Mouse (Mus musculus) CH12.LX (cell line): ENCODE results near the gene Tigd2. TPM values are rescaled to one million over a fixed set of nuclear protein-coding genes. Genes with fewer than 3 reads are reported as not detected.
"Not testable (repeated sequence)": the region's sequence is repeated elsewhere in the genome, so short reads cannot be mapped to it uniquely, and the experiment has no call there.

Experiments used
- DNase-seq: peaks from one replicate; pipeline ENCODE4 v3.0.0-alpha.2; 2013; ENCODE audit errors: extremely low read depth
- H3K27ac ChIP-seq: 2 replicates; pipeline ENCODE4 v1.5.1; 2012; ENCODE audit warnings: low read depth, mild to moderate bottlenecking, control low read depth, moderate library complexity; ENCODE audit not compliant: insufficient read depth
- H3K27me3 ChIP-seq: replicated peaks from 2 replicates; pipeline ENCODE3; 2012; ENCODE audit warnings: inconsistent platforms
- H3K36me3 ChIP-seq, 2 experiments: replicated peaks in 1 of 2; 2 replicates each; pipeline versions ENCODE3 to v1.6.1; 2012; ENCODE audit warnings: inconsistent platforms in 1 of 2, low read length in 1 of 2, mild to moderate bottlenecking in 1 of 2, mixed read lengths in 1 of 2, moderate library complexity in 1 of 2; ENCODE audit not compliant: control insufficient read depth in 1 of 2, insufficient read depth in 1 of 2
- H3K4me1 ChIP-seq, 2 experiments: 2 replicates each; pipeline ENCODE4 v1.6.1; 2012; ENCODE audit warnings: inconsistent platforms in 1 of 2, moderate library complexity in 1 of 2; ENCODE audit not compliant: insufficient read depth in 2 of 2, control insufficient read depth in 1 of 2
- H3K4me2 ChIP-seq: 2 replicates; pipeline ENCODE4 v1.6.1; 2012; ENCODE audit warnings: low read depth, mild to moderate bottlenecking, control low read depth; ENCODE audit not compliant: poor library complexity, insufficient read depth, severe bottlenecking
- H3K4me3 ChIP-seq, 3 experiments: fragments of 150-350 bp in 1 of 3; sonication (generic) in 1 of 3; replicated peaks in 1 of 3; 2 replicates each; pipeline versions ENCODE3 to v1.5.1; 2011 to 2012; ENCODE audit warnings: low read depth in 2 of 3, low read length in 2 of 3, mild to moderate bottlenecking in 2 of 3, moderate library complexity in 2 of 3, control low read depth in 1 of 3, improper control_type of control experiment in 1 of 3, inconsistent platforms in 1 of 3, mixed read lengths in 1 of 3; ENCODE audit not compliant: poor library complexity in 1 of 3
- H3K79me2 ChIP-seq: replicated peaks from 2 replicates; pipeline ENCODE4 v1.6.1; 2012; ENCODE audit warnings: mild to moderate bottlenecking, moderate library complexity; ENCODE audit not compliant: control insufficient read depth, poor library complexity, insufficient read depth, severe bottlenecking; ENCODE audit errors: extremely low read depth
- H3K9ac ChIP-seq: 2 replicates; pipeline ENCODE4 v1.6.1; 2012; ENCODE audit warnings: low read depth, mild to moderate bottlenecking, control low read depth, moderate library complexity; ENCODE audit not compliant: insufficient read depth
- H3K9me3 ChIP-seq: replicated peaks from 2 replicates; pipeline ENCODE3; 2012; ENCODE audit warnings: low read length, inconsistent platforms, mixed read lengths
- CTCF ChIP-seq, 2 experiments: IDR thresholded peaks in 1 of 2; conservative IDR thresholded peaks in 1 of 2; 2 replicates each; pipeline ENCODE4 v1.5.1; 2011 to 2012; ENCODE audit warnings: low read depth in 2 of 2, low read length in 2 of 2, improper control_type of control experiment in 1 of 2, inconsistent platforms in 1 of 2, mild to moderate bottlenecking in 1 of 2, moderate library complexity in 1 of 2
- EP300 ChIP-seq: IDR thresholded peaks from 2 replicates; pipeline ENCODE4 v1.6.1; 2011; ENCODE audit warnings: low read length, improper control_type of control experiment
- KAT2A ChIP-seq: IDR thresholded peaks from 2 replicates; pipeline ENCODE4 v1.6.1; 2012; ENCODE audit warnings: low read length, improper control_type of control experiment, inconsistent platforms; ENCODE audit not compliant: insufficient replicate concordance
- MYC ChIP-seq: IDR thresholded peaks from 2 replicates; pipeline ENCODE4 v1.6.1; 2011; ENCODE audit warnings: low read depth, mild to moderate bottlenecking, improper control_type of control experiment, low read length
- PAX5 ChIP-seq: IDR thresholded peaks from 2 replicates; pipeline ENCODE4 v1.6.1; 2012; ENCODE audit warnings: low read length, inconsistent platforms, mixed read lengths
- RCOR1 ChIP-seq: conservative IDR thresholded peaks from 2 replicates; pipeline ENCODE4 v1.6.1; 2012; ENCODE audit warnings: low read depth, mild to moderate bottlenecking, inconsistent platforms, low read length, improper control_type of control experiment
- SIN3A ChIP-seq: IDR thresholded peaks from 2 replicates; pipeline ENCODE4 v1.6.1; 2012; ENCODE audit warnings: low read length, improper control_type of control experiment, inconsistent platforms
- TBP ChIP-seq: conservative IDR thresholded peaks from 2 replicates; pipeline ENCODE4 v1.6.1; 2011; ENCODE audit warnings: low read depth, low read length, improper control_type of control experiment
- USF1 ChIP-seq: IDR thresholded peaks from 2 replicates; pipeline ENCODE4 v1.6.1; 2014; ENCODE audit warnings: low read depth, mild to moderate bottlenecking, inconsistent platforms, low read length, improper control_type of control experiment
- USF2 ChIP-seq: conservative IDR thresholded peaks from 2 replicates; pipeline ENCODE4 v1.6.1; 2011; ENCODE audit warnings: low read depth, low read length, improper control_type of control experiment
- ZC3H11A ChIP-seq: IDR thresholded peaks from 2 replicates; pipeline ENCODE4 v1.6.1; 2012; ENCODE audit warnings: low read depth, mild to moderate bottlenecking, inconsistent platforms, low read length, improper control_type of control experiment
- dilution Hi-C: fragments of 300-500 bp; cut with MboI; formaldehyde crosslinking; loops from 2 replicates; pipeline ENCODE4 v1.14.3; 2020; ENCODE audit warnings: low sequenced_read_pairs; ENCODE audit not compliant: extremely low pct_unique_long_range_greater_than_20kb, extremely low pct_ligation_motif_present
- in situ Hi-C: fragments of 300-500 bp; cut with MboI; formaldehyde crosslinking; loops from 3 replicates; pipeline ENCODE4 v1.14.3; 2019; ENCODE audit warnings: low sequenced_read_pairs, low pct_ligation_motif_present, low pct_unique_long_range_greater_than_20kb, mixed read lengths
- polyA plus RNA-seq: library from polyadenylated mRNA; unstranded; fragments of >175 nt; gene quantifications from 2 replicates; pipeline ENCODE4 v1.2.1, GENCODE M21; 2012; ENCODE audit warnings: low read depth; ENCODE audit not compliant: insufficient read length
- total RNA-seq, 2 experiments: library from RNA; depleted of rRNA; stranded (reverse); fragments of 300-350 nt in 1 of 2; fragments of >200 nt in 1 of 2; gene quantifications; 2 replicates each; pipeline ENCODE4 v1.2.3; 2012 to 2014

Tigd2 gene
- total and polyA plus RNA-seq, 3 experiments = 11.0 to 25.2 (median 12.6) TPM

- dilution Hi-C loops (no loop called here), in situ Hi-C loops (no loop called here)
- Histone ChIP-seq H3K27ac (no peak overlapping the region), H3K4me1 (peaks cover 0 to 22% of the 10 kb centered on the region in 2 experiments; a peak in 3 of 4 replicates), H3K4me2 (no peak overlapping the region), H3K27me3 (no peaks in the 10 kb centered on the region), H3K9ac (no peak overlapping the region), H3K4me3 (no peak overlapping the region), H3K9me3 (no peaks in the 10 kb centered on the region), H3K36me3 (no peaks in the 10 kb centered on the region), H3K79me2 (no peaks in the 10 kb centered on the region)
- TF ChIP-seq MYC = no peak
- no peak for TF ChIP-seq CTCF (conservative IDR thresholded peaks at IDR 0.05 in 1 of 2, IDR thresholded peaks at IDR 0.05 in 1 of 2; ENCODE audit: low read depth in 2 of 2, low read length in 2 of 2)
- TF ChIP-seq USF2 = no peak
- TF ChIP-seq PAX5 = no peak
- no peak for TF ChIP-seq RCOR1
- no peak for DNase-seq
Measured at GRCm38 (mm10) chr6:59190006-59190405, 18.7 kb upstream of the Tigd2 start.

GRCm38 (mm10) chr6:59194518-59194917 lies 14.2 kb upstream of the Tigd2 start:
- H3K79me2 ChIP-seq, H3K4me2 ChIP-seq, H3K36me3 ChIP-seq, H3K4me1 ChIP-seq, H3K9me3 ChIP-seq, H3K27ac ChIP-seq, H3K4me3 ChIP-seq, H3K9ac ChIP-seq, in situ Hi-C loops, dilution Hi-C loops, H3K27me3 ChIP-seq: not testable (repeated sequence)
- DNase-seq = peak; percentile 33

GRCm38 (mm10) chr6:59195849-59196635 lies 12.6 kb upstream of the Tigd2 start:
- in situ Hi-C loops = no loop called here
- dilution Hi-C loops = no loop called here
- TF ChIP-seq EP300 = no peak

GRCm38 (mm10) chr6:59196746-59197145 lies 11.9 kb upstream of the Tigd2 start:
- Histone ChIP-seq H3K4me2 (no peak overlapping the region), H3K36me3 (no peaks in the 10 kb centered on the region), H3K4me3 (no peak overlapping the region), H3K27ac (no peak overlapping the region), H3K79me2 (no peaks in the 10 kb centered on the region), H3K9ac (no peak overlapping the region), H3K4me1 (peaks cover 0 to 10% of the 10 kb centered on the region in 2 experiments; a peak in 2 of 4 replicates), H3K27me3 (no peaks in the 10 kb centered on the region), H3K9me3 (no peaks in the 10 kb centered on the region)
- dilution Hi-C loops = no loop called here
- DNase-seq = no peak
- in situ Hi-C loops = no loop called here
- TF ChIP-seq SIN3A (no peak), TBP (no peak), ZC3H11A (no peak), KAT2A (no peak), USF1 (no peak), USF2 (no peak)

More at GRCm38 (mm10) chr6:59195849-59196635, 12.6 kb upstream of the Tigd2 start:
- H3K79me2 ChIP-seq = no peaks in the 10 kb centered on the region
- H3K4me2 ChIP-seq = no peak overlapping the region
- H3K4me1 ChIP-seq = peaks cover 0 to 10% of the 10 kb centered on the region in 2 experiments; a peak in 2 of 4 replicates
- H3K9ac ChIP-seq = no peak overlapping the region
- no peak overlapping the region for H3K4me3 ChIP-seq
- DNase-seq = no peak
- no peaks in the 10 kb centered on the region for H3K36me3 ChIP-seq
- H3K9me3 ChIP-seq = no peaks in the 10 kb centered on the region
- no peak overlapping the region for H3K27ac ChIP-seq
- no peaks in the 10 kb centered on the region for H3K27me3 ChIP-seq
